Mouse (Mus musculus) stomach, postnatal 0 days (tissue): Measurements from ENCODE around the gene Zfp459. TPM values are rescaled to one million over a fixed set of nuclear protein-coding genes. Genes with fewer than 3 reads are reported as not detected.
A peak's percentile ranks its signal among the peaks of the same experiment; 100 is the strongest.
"Not testable (repeated sequence)": the region's sequence is repeated elsewhere in the genome, so short reads cannot be mapped to it uniquely, and the experiment has no call there.

Source experiments
- ATAC-seq: fragments of 200-750 bp; cut with Nextera tagmentation; 2 replicates; pipeline ENCODE4 v1.8.0; 2017; ENCODE audit not compliant: low FRiP score, low TSS enrichment
- DNase-seq: peaks from one replicate; pipeline ENCODE4 v3.0.0-alpha.2; 2016; ENCODE audit warnings: low spot score
- H3K27ac ChIP-seq: fragments of 300-500 bp; sonication (generic); replicated peaks from 2 replicates; pipeline ENCODE4 v1.5.1; 2014; ENCODE audit warnings: mild to moderate bottlenecking, control low read depth
- H3K27me3 ChIP-seq: fragments of 300-500 bp; sonication (generic); 2 replicates; pipeline ENCODE4 v1.6.1; 2014; ENCODE audit warnings: low read length; ENCODE audit not compliant: control insufficient read depth, insufficient read depth
- H3K36me3 ChIP-seq: fragments of 300-500 bp; sonication (generic); 2 replicates; pipeline ENCODE4 v1.6.1; 2014; ENCODE audit warnings: low read length, mixed read lengths; ENCODE audit not compliant: control insufficient read depth, insufficient read depth
- H3K4me1 ChIP-seq: fragments of 300-500 bp; sonication (generic); replicated peaks from 2 replicates; pipeline ENCODE4 v1.6.1; 2014; ENCODE audit warnings: antibody characterized with exemption; ENCODE audit not compliant: control insufficient read depth, insufficient read depth
- H3K4me2 ChIP-seq: fragments of 300-500 bp; sonication (generic); replicated peaks from 2 replicates; pipeline ENCODE4 v1.6.1; 2014; ENCODE audit warnings: low read depth, mild to moderate bottlenecking, control low read depth, moderate library complexity
- H3K4me3 ChIP-seq: fragments of 300-500 bp; sonication (generic); 2 replicates; pipeline ENCODE4 v1.5.1; 2014; ENCODE audit warnings: low read depth, low read length, control low read depth
- H3K9ac ChIP-seq: fragments of 300-500 bp; sonication (generic); 2 replicates; pipeline ENCODE4 v1.6.1; 2014; ENCODE audit warnings: mild to moderate bottlenecking, low read length, control low read depth, mixed read lengths
- H3K9me3 ChIP-seq: fragments of 300-500 bp; sonication (generic); 2 replicates; pipeline ENCODE4 v1.6.1; 2016; ENCODE audit warnings: low read length; ENCODE audit not compliant: control insufficient read depth
- CTCF ChIP-seq: IDR thresholded peaks from 2 replicates; pipeline ENCODE4 v1.5.1; 2016; ENCODE audit warnings: antibody characterized with exemption, low read depth, mild to moderate bottlenecking, moderate library complexity
- EP300 ChIP-seq: optimal IDR thresholded peaks from 2 replicates; pipeline ENCODE3; 2016; ENCODE audit warnings: antibody characterized with exemption
- WGBS: fragments of 180-500 bp; shearing (Covaris S2); extraction: QIAGEN DNeasy Blood & Tissue Kit; methylation state at CpG from one replicate; pipeline ENCODE4 v1.1.7; 2014; 5-methylcytosine and 5-hydroxymethylcytosine counted together
- polyA plus RNA-seq: library from polyadenylated mRNA; unstranded; fragments of >200 nt; fragmentation: Nextera tagmentation; extraction: Ambion mirVana; gene quantifications from 2 replicates; pipeline ENCODE4 v1.2.1, GENCODE M21; 2015

Gene Zfp459
- polyA plus RNA-seq, 1 experiment from 2014 or later: 1.3 TPM

GRCm38 (mm10) chr13:67413634-67414033, 7.6 kb downstream of the Zfp459 start:
- not testable (repeated sequence) for H3K9me3 ChIP-seq, H3K4me2 ChIP-seq, H3K9ac ChIP-seq, H3K4me1 ChIP-seq, H3K27ac ChIP-seq, H3K27me3 ChIP-seq, DNase-seq, H3K4me3 ChIP-seq, H3K36me3 ChIP-seq, ATAC-seq
- WGBS: 59% methylated on average over 3 of the region's 3 CpGs
- TF ChIP-seq CTCF: peak; percentile 57

- peak within 1 kb of the TSS; percentile 58 for H3K4me2 ChIP-seq
- not testable (repeated sequence) for H3K9me3 ChIP-seq, H3K4me1 ChIP-seq, H3K36me3 ChIP-seq, H3K27ac ChIP-seq, H3K27me3 ChIP-seq
- peak; percentile 93 for ATAC-seq
- H3K4me3 ChIP-seq: peak within 1 kb of the TSS; percentile 58
- peak; percentile 78 for DNase-seq
- H3K9ac ChIP-seq: peak within 1 kb of the TSS; percentile 65
- 4% methylated on average over 14 of the region's 16 CpGs for WGBS
These were observed 21.9 kb downstream of the Zfp459 start, which contains the start of gene Zfp429 for GRCm38 (mm10) chr13:67399183-67399903. Zfp429 (minus strand) TSS chr13:67399819.

DNA sequence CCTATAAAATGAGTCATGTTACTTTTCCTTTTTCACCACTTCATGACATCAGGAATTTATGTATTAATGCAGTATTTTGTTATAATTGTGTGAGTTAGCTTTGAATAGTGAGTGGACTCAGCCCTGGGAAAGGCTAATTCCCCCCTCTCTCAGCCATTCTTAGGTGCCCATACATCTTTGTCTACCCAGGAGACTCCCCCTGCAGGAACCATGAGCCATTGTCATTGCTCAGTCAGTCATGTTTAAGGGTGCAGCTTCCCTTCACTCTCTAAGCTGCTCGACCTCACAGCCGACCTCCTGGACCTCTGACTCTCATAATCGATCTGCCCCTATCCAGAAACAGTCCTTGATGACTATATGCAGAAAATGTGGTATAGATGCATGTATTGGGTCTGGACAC, 45.0 kb downstream of the Zfp459 start:
- not testable (repeated sequence) for H3K4me3 ChIP-seq, H3K4me2 ChIP-seq, H3K27ac ChIP-seq, H3K36me3 ChIP-seq, H3K9ac ChIP-seq, DNase-seq, ATAC-seq, H3K4me1 ChIP-seq, H3K9me3 ChIP-seq, H3K27me3 ChIP-seq
- 69% methylated on average over 3 of the region's 3 CpGs for WGBS

DNA sequence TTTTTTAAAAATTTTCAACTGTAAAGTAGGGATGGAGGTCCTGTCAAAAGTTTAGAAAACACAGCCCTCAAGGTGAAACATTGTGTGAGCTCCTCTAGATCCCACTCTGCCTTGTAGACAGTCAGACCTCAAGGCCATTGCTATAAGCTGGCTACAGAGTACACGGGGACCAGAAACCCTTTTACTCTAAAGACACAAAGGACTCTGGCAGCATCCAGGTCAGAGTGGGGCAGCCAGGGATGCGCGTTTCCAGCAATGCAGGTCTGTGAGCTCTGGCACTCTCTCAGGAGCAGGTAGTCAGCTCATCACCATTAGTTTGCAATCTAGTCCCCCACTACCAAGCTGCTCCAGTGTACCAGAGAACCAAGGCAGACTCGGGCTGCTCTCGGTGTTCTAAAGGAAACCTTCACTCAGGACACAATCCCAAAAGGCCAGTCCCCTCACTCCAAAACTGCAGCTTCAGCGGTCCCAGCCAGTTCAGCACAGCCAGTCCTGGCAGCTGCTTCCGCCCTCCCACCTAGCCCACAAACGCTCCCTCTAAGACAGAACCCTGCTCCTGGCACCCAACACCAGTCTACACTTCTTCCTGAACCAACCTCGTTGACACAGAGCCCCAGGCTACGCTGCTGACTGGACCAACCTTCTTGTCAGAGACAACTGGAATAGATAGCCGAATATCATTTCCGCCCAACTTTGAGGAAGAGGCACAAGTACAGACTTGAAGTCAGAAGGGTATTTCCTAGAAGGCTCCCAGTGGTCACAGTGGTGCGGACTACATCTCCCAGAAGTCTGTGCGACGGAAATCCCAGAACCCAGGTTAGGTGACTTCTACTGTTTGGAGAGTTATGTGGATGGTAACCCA, 45.9 kb downstream of the Zfp459 start, which contains the start of the genes Gm28041 and Zfp456:
Gm28041 (minus strand) TSS at position 684 of the 862 bp plus-strand sequence.
Zfp456 (minus strand) TSS at position 761 of the 862 bp plus-strand sequence.
- not testable (repeated sequence) for H3K36me3 ChIP-seq, H3K4me1 ChIP-seq, H3K27ac ChIP-seq, H3K9me3 ChIP-seq, H3K27me3 ChIP-seq
- H3K4me3 ChIP-seq: peak within 1 kb of the TSS; percentile 45
- 18% methylated on average over 13 of the region's 15 CpGs for WGBS
- H3K9ac ChIP-seq: peak within 1 kb of the TSS; percentile 45; the same call in 1 of the 2 replicates
- peak within 1 kb of the TSS; percentile 60 for H3K4me2 ChIP-seq
- ATAC-seq (peak; percentile 94), DNase-seq (peak; percentile 75)

- no peak for TF ChIP-seq EP300
- TF ChIP-seq CTCF: peak; percentile 58
- no peaks in the 10 kb centered on the region for H3K36me3 ChIP-seq
- WGBS: 0% methylated on average over 15 of the region's 15 CpGs
- H3K9ac ChIP-seq: peak within 1 kb of the TSS; percentile 70
- ATAC-seq (peak; percentile 94), DNase-seq (peak; percentile 90)
- H3K27ac ChIP-seq: peak within 1 kb of the TSS; percentile 83
- no peaks in the 10 kb centered on the region for H3K9me3 ChIP-seq
- H3K27me3 ChIP-seq: no peaks in the 10 kb centered on the region
- H3K4me2 ChIP-seq: peak within 1 kb of the TSS; percentile 71
- H3K4me3 ChIP-seq: peak within 1 kb of the TSS; percentile 77
- H3K4me1 ChIP-seq: 0 out of 2 replicates have a peak, but pooled peaks cover 2% of the 10 kb centered on the region
These were observed 61.0 kb downstream of the Zfp459 start, which contains the start of the genes Gm28044 and Zfp953 for GRCm38 (mm10) chr13:67360131-67360744. Gm28044 (minus strand) TSS chr13:67360536. Zfp953 (minus strand) TSS chr13:67360605.

Other genes with a start within 250 kb of the Zfp459 start
- 4.1 and 4.2 TPM in 2 replicates for gene Rsl1, start 248.2 kb downstream of the Zfp459 start, polyA plus RNA-seq
- 0.68 and 0.82 TPM in 2 replicates for gene Zfp455, start 226.9 kb downstream of the Zfp459 start, polyA plus RNA-seq
- gene Zfp458, start 143.0 kb downstream of the Zfp459 start, polyA plus RNA-seq: 0.64 and 0.68 TPM in 2 replicates
- 0.58 and 0.70 TPM in 2 replicates for gene Zfp457, start 114.9 kb downstream of the Zfp459 start, polyA plus RNA-seq
- gene Zfp595, start 88.8 kb downstream of the Zfp459 start, polyA plus RNA-seq: 1.1 and 1.2 TPM in 2 replicates
- not detected in 2 replicates for gene Gm28044, start 60.9 kb downstream of the Zfp459 start, polyA plus RNA-seq
- 0.61 and 0.63 TPM in 2 replicates for gene Zfp953, start 60.8 kb downstream of the Zfp459 start, polyA plus RNA-seq
- gene Gm28041, start 45.7 kb downstream of the Zfp459 start, polyA plus RNA-seq: 0.44 and 0.47 TPM in 2 replicates
- gene Zfp456, start 45.6 kb downstream of the Zfp459 start, polyA plus RNA-seq: 0.97 and 1.0 TPM in 2 replicates
- gene Zfp429, start 21.6 kb downstream of the Zfp459 start, polyA plus RNA-seq: 4.1 and 4.8 TPM in 2 replicates
- 4.6 and 4.7 TPM in 2 replicates for gene Zfp874a, start 30.2 kb upstream of the Zfp459 start, polyA plus RNA-seq
- gene Zfp874b, start 62.8 kb upstream of the Zfp459 start, polyA plus RNA-seq: 1.9 and 2.4 TPM in 2 replicates
- gene Zfp58, start 79.1 kb upstream of the Zfp459 start, polyA plus RNA-seq: 5.6 and 5.8 TPM in 2 replicates
- gene Gm26965, start 104.7 kb upstream of the Zfp459 start, polyA plus RNA-seq: not detected in 2 replicates
- gene Zfp87, start 104.8 kb upstream of the Zfp459 start, polyA plus RNA-seq: 27.4 and 29.3 TPM in 2 replicates
- gene Zfp748, start 132.4 kb upstream of the Zfp459 start, polyA plus RNA-seq: 3.8 and 4.1 TPM in 2 replicates
- 1.6 and 1.9 TPM in 2 replicates for gene Zfp729b, start 188.3 kb upstream of the Zfp459 start, polyA plus RNA-seq
- 0.08 TPM in 1 of 2 replicates, not detected in the other for gene Gm49345, start 216.4 kb upstream of the Zfp459 start, polyA plus RNA-seq
- gene Zfp729a, start 216.4 kb upstream of the Zfp459 start, polyA plus RNA-seq: 1.2 and 1.6 TPM in 2 replicates